Mouse (Mus musculus): ENCODE measurements at regions not wholly inside any gene's neighbourhood (a gene's known extent, or its start where the extent isn't known, plus 50 kb on each side); places are given as distances from the start of the nearest gene placed in this dataset.

GRCm38 (mm10) chr9:23535872-23536271 is 313.0 kb downstream of the Bmper start:
- no peak for ATAC-seq (replicated peaks; ENCODE audit: poor library complexity)

GRCm38 (mm10) chr9:23538051-23538450 is 315.2 kb downstream of the Bmper start:
- no peak for ATAC-seq (replicated peaks; ENCODE audit: poor library complexity)

DNA sequence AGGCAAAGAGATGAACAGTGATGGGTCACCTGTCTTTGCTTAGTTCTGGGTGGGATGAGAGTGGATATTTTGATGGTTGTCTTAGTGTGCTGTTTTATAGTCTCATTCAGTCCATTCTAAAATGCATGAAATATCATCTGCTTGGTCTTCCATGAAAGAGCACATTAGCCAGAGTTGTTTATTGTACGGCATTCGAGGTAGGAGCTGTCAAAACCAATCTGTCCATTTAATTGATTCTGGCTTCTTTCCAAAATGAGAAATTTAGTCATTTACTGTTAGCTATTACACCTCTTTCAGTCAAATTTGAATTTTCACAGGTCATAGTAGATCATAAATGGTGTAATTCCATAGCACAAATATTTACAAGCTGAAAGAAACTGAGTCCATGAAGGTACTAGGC is 328.8 kb downstream of the Bmper start:
- no peak for ATAC-seq (replicated peaks; ENCODE audit: poor library complexity)

GRCm38 (mm10) chr9:23553766-23554165 is 330.9 kb downstream of the Bmper start:
- ATAC-seq (replicated peaks; ENCODE audit: poor library complexity): no peak

DNA sequence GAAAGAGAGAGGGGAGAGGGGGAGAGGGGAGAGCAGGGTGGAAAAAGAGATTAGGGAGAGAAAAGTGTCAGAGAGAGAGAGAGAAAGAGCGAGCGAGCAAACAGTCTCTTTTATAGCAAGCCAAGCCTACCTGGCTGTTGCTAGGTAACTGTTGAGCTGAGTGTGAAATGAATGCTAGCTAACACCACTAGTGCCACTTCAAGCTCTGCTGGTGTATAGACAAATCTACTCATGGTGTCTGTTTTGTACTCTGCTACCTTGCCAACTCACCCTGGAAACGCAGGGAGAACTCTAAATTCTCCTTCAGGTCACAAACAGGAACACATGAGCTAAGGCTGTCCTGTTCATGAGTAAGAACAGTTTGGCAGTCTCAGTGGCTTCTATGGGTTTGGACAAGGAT is 334.7 kb downstream of the Bmper start:
- ATAC-seq (replicated peaks; ENCODE audit: poor library complexity): no peak

DNA sequence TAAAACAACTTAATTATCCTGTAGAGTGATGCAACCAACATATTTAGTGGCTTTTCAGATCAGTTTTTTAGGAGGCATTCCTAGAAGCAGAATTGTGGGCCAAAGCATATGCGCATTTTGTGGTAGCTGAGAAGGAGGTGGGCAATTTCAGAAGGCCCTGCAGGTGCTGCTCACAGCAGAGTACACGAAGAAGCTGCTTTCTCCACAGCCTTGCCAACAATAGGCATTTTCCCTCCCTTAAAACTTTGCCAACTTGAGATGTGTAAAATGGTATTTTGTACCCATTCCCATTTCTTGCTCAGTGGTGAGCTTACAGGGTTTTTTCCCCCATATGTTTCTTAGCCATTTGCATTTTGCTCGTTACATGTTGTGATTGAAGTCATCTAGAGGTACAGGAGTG is 339.0 kb downstream of the Bmper start:
- no peak for ATAC-seq (replicated peaks; ENCODE audit: poor library complexity)

- no peak for ATAC-seq (replicated peaks; ENCODE audit: poor library complexity)
These were observed 344.2 kb downstream of the Bmper start for GRCm38 (mm10) chr9:23567081-23567480.

GRCm38 (mm10) chr9:23570150-23570549 is 347.3 kb downstream of the Bmper start:
- ATAC-seq (replicated peaks; ENCODE audit: poor library complexity): peak; percentile 96

- ATAC-seq (replicated peaks; ENCODE audit: poor library complexity): no peak
These were observed 353.4 kb downstream of the Bmper start for GRCm38 (mm10) chr9:23576314-23576713.

DNA sequence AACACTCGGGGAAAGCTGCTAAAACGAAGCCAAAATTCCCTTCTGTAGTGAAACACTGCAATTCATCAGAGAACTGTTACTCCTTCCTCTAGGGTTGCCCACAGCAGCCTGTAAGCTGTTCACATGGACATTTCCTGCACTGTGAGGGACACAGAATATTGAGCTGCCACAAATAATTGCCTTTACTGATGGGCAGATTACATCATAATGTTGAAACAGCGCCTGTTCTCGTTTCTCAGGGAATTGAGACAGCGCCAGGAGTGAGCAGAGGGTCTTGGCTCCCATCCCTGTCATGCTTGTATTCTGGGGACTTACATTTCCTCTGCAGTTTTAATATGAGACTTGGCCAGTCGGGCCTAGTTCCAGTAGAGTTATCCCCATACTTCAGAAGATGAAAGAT is 357.3 kb downstream of the Bmper start:
- ATAC-seq (replicated peaks; ENCODE audit: poor library complexity): peak; percentile 49

- peak; percentile 95 for ATAC-seq (replicated peaks; ENCODE audit: poor library complexity)
These were observed 358.2 kb downstream of the Bmper start for GRCm38 (mm10) chr9:23581039-23581606.

DNA sequence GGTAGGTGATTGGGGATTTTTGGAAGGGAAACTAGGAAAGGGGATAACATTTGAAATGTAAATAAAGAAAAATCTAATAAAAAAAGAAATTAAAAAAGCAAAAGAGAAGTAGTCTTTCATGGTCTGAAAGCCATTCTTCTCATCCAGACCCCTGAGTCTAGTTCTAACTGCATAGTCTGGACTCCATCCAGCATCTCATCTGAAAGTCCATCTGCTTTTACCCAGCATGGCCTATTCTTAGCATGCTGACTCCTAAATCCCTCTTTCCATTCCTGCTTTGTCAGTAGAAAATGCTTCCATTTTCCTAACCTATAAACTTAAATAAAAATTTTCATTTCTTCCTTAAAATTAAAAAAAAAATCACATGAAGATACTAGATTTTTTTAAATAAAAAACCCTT is 361.7 kb downstream of the Bmper start:
- no peak for ATAC-seq (replicated peaks; ENCODE audit: poor library complexity)

GRCm38 (mm10) chr9:23589024-23589423 is 366.1 kb downstream of the Bmper start:
- no peak for ATAC-seq (replicated peaks; ENCODE audit: poor library complexity)

GRCm38 (mm10) chr9:23591906-23592305 is 369.0 kb downstream of the Bmper start:
- ATAC-seq (replicated peaks; ENCODE audit: poor library complexity): no peak

GRCm38 (mm10) chr9:23600623-23601022 is 377.7 kb downstream of the Bmper start:
- no peak for ATAC-seq (replicated peaks; ENCODE audit: poor library complexity)
